Mouse (Mus musculus) stomach, postnatal 0 days (tissue): Measurements from ENCODE around the gene Coq4.

ENCODE experiments used
- CTCF ChIP-seq: IDR thresholded peaks from 2 replicates; pipeline ENCODE4 v1.5.1; 2016; ENCODE audit warnings: antibody characterized with exemption, low read depth, mild to moderate bottlenecking, moderate library complexity
- EP300 ChIP-seq: optimal IDR thresholded peaks from 2 replicates; pipeline ENCODE3; 2016; ENCODE audit warnings: antibody characterized with exemption

- TF ChIP-seq CTCF (peak; percentile 48), EP300 (no peak)
These were observed 47.9 kb upstream of the Coq4 start for GRCm38 (mm10) chr2:29739368-29739767.
